In genomic region chr7:124933573-124933972, GRCm38 (mm10) we compare ENCODE assay signal across 29 mouse cellular contexts.
DNase-seq lines count a peak whose midpoint lies in the region; ATAC-seq lines count a peak whose summit lies in the region.
"Had no signal": no experiment of that assay in that cellular context is flagged by ENCODE, and none has a peak within 500 bp of the region (broad histone marks: within the 10 kb centered on the region; RNA-seq: fewer than 3 reads in every experiment).

No protein-coding gene starts in this region.

- ATAC-seq in embryonic facial prominence, embryonic 14.5 days (ENCODE audit: low read depth): no peak
- ATAC-seq in lung, embryonic 16.5 days (ENCODE audit: low read depth): peak; percentile 62
- no peak for ATAC-seq in forebrain, embryonic 13.5 days
- ATAC-seq: activated CD4-positive, CD25-positive, alpha-beta regulatory T cell, adult 4 months; forebrain, postnatal 0 days; inflammation-experienced regulatory T-cells, adult 6 months; liver, embryonic 12.5 days; liver, postnatal 0 days had no signal

- H3K9me3 ChIP-seq in embryonic facial prominence, embryonic 14.5 days (ENCODE audit: control insufficient read depth, low read length): no peaks in the 10 kb centered on the region
- no peaks in the 10 kb centered on the region for H3K9me3 ChIP-seq in embryonic facial prominence, embryonic 10.5 days
- H3K9me3 ChIP-seq in lung, embryonic 16.5 days (ENCODE audit: control insufficient read depth, low read length): no peaks in the 10 kb centered on the region
- no peaks in the 10 kb centered on the region for H3K9me3 ChIP-seq in forebrain, embryonic 13.5 days (replicated peaks)
- H3K9me3 ChIP-seq: embryonic facial prominence, embryonic 12.5 days; heart, embryonic 13.5 days; hindbrain, embryonic 10.5 days; hindbrain, embryonic 15.5 days; limb, embryonic 13.5 days; midbrain, embryonic 12.5 days; neural tube, embryonic 12.5 days had no signal

- no peak overlapping the region for H3K4me3 ChIP-seq in embryonic facial prominence, embryonic 14.5 days (ENCODE audit: low read depth, low read length)
- H3K4me3 ChIP-seq in embryonic facial prominence, embryonic 10.5 days: no peak overlapping the region
- H3K4me3 ChIP-seq in lung, embryonic 16.5 days (ENCODE audit: low read length): no peak overlapping the region
- no peak overlapping the region for H3K4me3 ChIP-seq in forebrain, embryonic 13.5 days
- H3K4me3 ChIP-seq: embryonic facial prominence, embryonic 12.5 days; heart, embryonic 13.5 days; hindbrain, embryonic 10.5 days; hindbrain, embryonic 15.5 days; limb, embryonic 13.5 days; liver, embryonic 12.5 days; midbrain, embryonic 12.5 days; myocyte; neural tube, embryonic 12.5 days had no signal

- H3K36me3 ChIP-seq in embryonic facial prominence, embryonic 14.5 days (ENCODE audit: control insufficient read depth, insufficient read depth, low read length): no peaks in the 10 kb centered on the region
- H3K36me3 ChIP-seq in embryonic facial prominence, embryonic 10.5 days (replicated peaks): no peaks in the 10 kb centered on the region
- no peaks in the 10 kb centered on the region for H3K36me3 ChIP-seq in lung, embryonic 16.5 days (ENCODE audit: control insufficient read depth, insufficient read depth, low read length)
- no peaks in the 10 kb centered on the region for H3K36me3 ChIP-seq in forebrain, embryonic 13.5 days (ENCODE audit: poor library complexity, severe bottlenecking)
- H3K36me3 ChIP-seq: embryonic facial prominence, embryonic 12.5 days; heart, embryonic 13.5 days; hindbrain, embryonic 10.5 days; hindbrain, embryonic 15.5 days; limb, embryonic 13.5 days; liver, embryonic 12.5 days; midbrain, embryonic 12.5 days; neural tube, embryonic 12.5 days had no signal

- 50% methylated on average over 3 of the region's 3 CpGs for WGBS in embryonic facial prominence, embryonic 14.5 days
- 84% methylated on average over 3 of the region's 3 CpGs for WGBS in embryonic facial prominence, embryonic 10.5 days
- 44% methylated on average over 3 of the region's 3 CpGs for WGBS in lung, embryonic 16.5 days
- WGBS in forebrain, embryonic 13.5 days: 84% methylated on average over 3 of the region's 3 CpGs

- no peak overlapping the region for H3K9ac ChIP-seq in embryonic facial prominence, embryonic 14.5 days (ENCODE audit: low read depth, low read length)
- no peak overlapping the region for H3K9ac ChIP-seq in lung, embryonic 16.5 days (ENCODE audit: low read length)
- no peak overlapping the region for H3K9ac ChIP-seq in forebrain, embryonic 13.5 days
- H3K9ac ChIP-seq: embryonic facial prominence, embryonic 12.5 days; forebrain, postnatal 0 days; heart, embryonic 13.5 days; hindbrain, embryonic 15.5 days; limb, embryonic 13.5 days; liver, embryonic 12.5 days; liver, postnatal 0 days; midbrain, embryonic 12.5 days; neural tube, embryonic 12.5 days had no signal

- H3K27ac ChIP-seq in embryonic facial prominence, embryonic 14.5 days (replicated peaks; ENCODE audit: low read depth, low read length): no peak overlapping the region
- H3K27ac ChIP-seq in embryonic facial prominence, embryonic 10.5 days (replicated peaks): no peak overlapping the region
- no peak overlapping the region for H3K27ac ChIP-seq in lung, embryonic 16.5 days (ENCODE audit: low read length)
- no peak overlapping the region for H3K27ac ChIP-seq in forebrain, embryonic 13.5 days
- H3K27ac ChIP-seq: embryonic facial prominence, embryonic 12.5 days; heart, embryonic 13.5 days; hindbrain, embryonic 10.5 days; hindbrain, embryonic 15.5 days; limb, embryonic 13.5 days; liver, embryonic 12.5 days; midbrain, embryonic 12.5 days; neural tube, embryonic 12.5 days had no signal

- no peaks in the 10 kb centered on the region for H3K27me3 ChIP-seq in embryonic facial prominence, embryonic 14.5 days (replicated peaks; ENCODE audit: control insufficient read depth, insufficient read depth, low read length)
- H3K27me3 ChIP-seq in embryonic facial prominence, embryonic 10.5 days (replicated peaks; ENCODE audit: low read depth, poor library complexity, severe bottlenecking): no peaks in the 10 kb centered on the region
- H3K27me3 ChIP-seq in lung, embryonic 16.5 days (ENCODE audit: control insufficient read depth, insufficient read depth, low read depth, low read length): no peaks in the 10 kb centered on the region
- H3K27me3 ChIP-seq in forebrain, embryonic 13.5 days: no peaks in the 10 kb centered on the region
- H3K27me3 ChIP-seq: embryonic facial prominence, embryonic 12.5 days; heart, embryonic 13.5 days; hindbrain, embryonic 15.5 days; limb, embryonic 13.5 days; liver, embryonic 12.5 days; midbrain, embryonic 12.5 days; neural tube, embryonic 12.5 days had no signal

- H3K4me2 ChIP-seq in embryonic facial prominence, embryonic 14.5 days (ENCODE audit: low read depth, low read length): no peak overlapping the region
- no peak overlapping the region for H3K4me2 ChIP-seq in lung, embryonic 16.5 days (ENCODE audit: low read depth, low read length)
- no peak overlapping the region for H3K4me2 ChIP-seq in forebrain, embryonic 13.5 days
- H3K4me2 ChIP-seq: embryonic facial prominence, embryonic 12.5 days; heart, embryonic 13.5 days; hindbrain, embryonic 15.5 days; limb, embryonic 13.5 days; liver, embryonic 12.5 days; midbrain, embryonic 12.5 days; neural tube, embryonic 12.5 days had no signal

- H3K4me1 ChIP-seq in embryonic facial prominence, embryonic 14.5 days (ENCODE audit: control insufficient read depth, insufficient read depth, low read length): no peaks in the 10 kb centered on the region
- H3K4me1 ChIP-seq in embryonic facial prominence, embryonic 10.5 days: no peaks in the 10 kb centered on the region
- no peaks in the 10 kb centered on the region for H3K4me1 ChIP-seq in lung, embryonic 16.5 days (replicated peaks; ENCODE audit: control insufficient read depth, insufficient read depth, low read length)
- peaks cover 10% of the 10 kb centered on the region for H3K4me1 ChIP-seq in forebrain, embryonic 13.5 days
- H3K4me1 ChIP-seq: embryonic facial prominence, embryonic 12.5 days; heart, embryonic 13.5 days; hindbrain, embryonic 10.5 days; hindbrain, embryonic 15.5 days; liver, embryonic 12.5 days; neural tube, embryonic 12.5 days had no signal

- DNase-seq in embryonic facial prominence, embryonic 14.5 days (ENCODE audit: low spot score): peak; percentile 43
- DNase-seq in embryonic facial prominence, embryonic 10.5 days (ENCODE audit: low spot score): no peak
- DNase-seq in gonadal fat pad, adult 2 months (ENCODE audit: low read depth): peak; percentile 45
- peak; percentile 41 for DNase-seq in lung, postnatal 36 days
- no peak for DNase-seq in right cerebral cortex, postnatal 14 days
- no peak for DNase-seq in thymus, postnatal 25 days
- DNase-seq: adrenal gland, adult 8-10 months; cerebellum, adult 8-10 months; cerebellum, postnatal 25 days; forebrain, postnatal 0 days; gastrocnemius, postnatal 14 days; heart, adult 18-20 months; heart, postnatal 14 days; kidney, adult 11 months; kidney, postnatal 14 days; liver, postnatal 0 days had no signal

Comparison
In these comparisons a context has a peak if more than half of its experiments do, and no peak if none do; other contexts are left out.
1. DNase-seq: peak in embryonic facial prominence, embryonic 14.5 days (single experiment), gonadal fat pad, adult 2 months (single experiment) and lung, postnatal 36 days (single experiment); none in embryonic facial prominence, embryonic 10.5 days (single experiment), right cerebral cortex, postnatal 14 days (single experiment) and thymus, postnatal 25 days (single experiment).